Mouse (Mus musculus) midbrain, embryonic 12.5 days (tissue): ENCODE measurements around the gene Selenok. TPM values are rescaled to one million over a fixed set of nuclear protein-coding genes. Genes with fewer than 3 reads are reported as not detected.

Source experiments
- ATAC-seq: fragments of 200-750 bp; cut with Nextera tagmentation; 2 replicates; pipeline ENCODE4 v1.8.0; 2017; ENCODE audit warnings: low read depth, moderate TSS enrichment, moderate library complexity; ENCODE audit not compliant: low FRiP score
- H3K27ac ChIP-seq: fragments of 300-500 bp; sonication (generic); replicated peaks from 2 replicates; pipeline ENCODE4 v1.5.1; 2016; ENCODE audit warnings: mild to moderate bottlenecking
- H3K27me3 ChIP-seq: fragments of 300-500 bp; sonication (generic); 2 replicates; pipeline ENCODE4 v1.6.1; 2016; ENCODE audit warnings: mild to moderate bottlenecking
- H3K36me3 ChIP-seq: fragments of 300-500 bp; sonication (generic); 2 replicates; pipeline ENCODE4 v1.6.1; 2016
- H3K4me1 ChIP-seq: fragments of 300-500 bp; sonication (generic); 2 replicates; pipeline ENCODE4 v1.6.1; 2016
- H3K4me2 ChIP-seq: fragments of 300-500 bp; sonication (generic); replicated peaks from 2 replicates; pipeline ENCODE4 v1.6.1; 2016; ENCODE audit warnings: mild to moderate bottlenecking, moderate library complexity
- H3K4me3 ChIP-seq: fragments of 300-500 bp; sonication (generic); 2 replicates; pipeline ENCODE4 v1.5.1; 2016; ENCODE audit warnings: mild to moderate bottlenecking
- H3K9ac ChIP-seq: fragments of 300-500 bp; sonication (generic); replicated peaks from 2 replicates; pipeline ENCODE4 v1.6.1; 2016; ENCODE audit warnings: mild to moderate bottlenecking, moderate library complexity
- H3K9me3 ChIP-seq: fragments of 300-500 bp; sonication (generic); 2 replicates; pipeline ENCODE4 v1.6.1; 2016; ENCODE audit warnings: mild to moderate bottlenecking
- WGBS: fragments of 180-500 bp; shearing (Covaris S2); methylation state at CpG from one replicate; pipeline ENCODE4 v1.1.7; 2016; 5-methylcytosine and 5-hydroxymethylcytosine counted together
- polyA plus RNA-seq: library from polyadenylated mRNA; unstranded; fragments of >200 nt; fragmentation: Nextera tagmentation; extraction: Ambion mirVana; gene quantifications from 2 replicates; pipeline ENCODE4 v1.2.1, GENCODE M21; 2016

Selenok gene
- polyA plus RNA-seq, 1 experiment from 2014 or later, result 379 TPM

DNA sequence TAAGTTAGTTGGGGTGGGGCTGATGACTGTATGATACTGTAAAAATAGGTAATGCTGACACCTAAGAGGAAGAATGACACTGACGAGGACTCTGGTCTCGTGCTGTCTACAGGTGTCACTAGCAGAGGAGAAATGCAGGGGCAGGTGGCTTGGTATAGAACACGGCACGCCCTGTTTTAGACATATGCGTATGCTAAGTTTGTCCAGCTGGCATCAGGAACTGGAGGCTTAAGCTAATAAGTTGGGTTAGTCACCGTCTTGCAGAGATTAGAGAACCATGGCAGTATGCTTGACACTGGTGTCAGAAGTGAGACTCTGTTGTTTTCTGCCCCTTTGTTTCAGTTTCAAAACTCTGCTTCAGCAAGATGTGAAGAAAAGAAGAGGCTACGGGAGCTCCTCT is 3.3 kb downstream of the Selenok start:
- no peaks in the 10 kb centered on the region for H3K9me3 ChIP-seq
- H3K27me3 ChIP-seq, result no peaks in the 10 kb centered on the region
- no peak overlapping the region for H3K27ac ChIP-seq
- WGBS, result 94% methylated on average over 7 of the region's 7 CpGs
- no peak overlapping the region for H3K4me2 ChIP-seq
- no peak for ATAC-seq
- H3K4me3 ChIP-seq, result no peak overlapping the region
- peaks cover 41% of the 10 kb centered on the region for H3K36me3 ChIP-seq
- no peak overlapping the region for H3K9ac ChIP-seq
- H3K4me1 ChIP-seq, result peaks cover 20% of the 10 kb centered on the region

DNA sequence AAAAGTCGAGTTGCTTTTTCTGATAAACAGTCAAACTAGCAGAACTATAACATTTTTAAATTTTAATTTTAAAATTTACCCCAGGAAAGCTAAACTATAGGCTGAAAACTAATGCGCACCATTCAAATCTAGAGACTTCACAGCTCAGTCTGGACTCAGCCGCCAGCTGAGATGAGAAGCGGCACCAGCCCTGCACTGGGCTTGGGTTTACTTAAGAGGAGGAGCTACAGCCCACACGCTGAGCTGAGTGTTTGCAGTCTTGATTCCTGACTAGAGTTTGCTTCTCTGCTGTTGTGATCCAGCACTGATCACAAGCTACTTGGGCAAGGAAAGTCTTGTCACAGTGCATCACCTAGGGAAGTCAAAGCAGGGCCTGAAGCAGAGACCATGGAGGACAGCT is 3.9 kb downstream of the Selenok start:
- Histone ChIP-seq H3K27me3 (no peaks in the 10 kb centered on the region), H3K4me1 (peaks cover 20% of the 10 kb centered on the region), H3K9me3 (no peaks in the 10 kb centered on the region), H3K4me3 (no peak overlapping the region), H3K36me3 (peaks cover 41% of the 10 kb centered on the region), H3K9ac (no peak overlapping the region), H3K4me2 (no peak overlapping the region), H3K27ac (no peak overlapping the region)
- WGBS, result 91% methylated on average over 5 of the region's 5 CpGs
- no peak for ATAC-seq

DNA sequence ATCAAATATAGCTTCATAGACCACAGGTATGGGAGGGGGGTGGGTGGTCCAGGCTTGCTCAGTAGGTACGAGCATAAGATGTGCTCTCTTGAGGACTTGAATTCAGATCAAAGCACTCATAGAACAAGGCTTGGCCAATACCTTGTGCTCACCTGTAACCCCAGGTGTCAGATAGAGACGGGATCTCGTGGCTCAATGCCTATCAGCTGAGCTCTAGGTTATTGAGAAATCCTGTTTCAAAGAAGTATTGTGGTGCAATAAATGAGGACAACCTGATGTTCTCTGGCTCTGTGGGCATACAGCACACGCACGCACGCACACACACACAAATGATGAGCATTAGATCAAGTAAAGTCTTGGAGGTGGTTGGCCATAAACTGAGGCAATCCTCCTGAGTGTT is 8.8 kb downstream of the Selenok start:
- no peak overlapping the region for H3K27ac ChIP-seq
- H3K9ac ChIP-seq, result no peak overlapping the region
- H3K4me2 ChIP-seq, result no peak overlapping the region
- peaks cover 11% of the 10 kb centered on the region for H3K4me1 ChIP-seq
- peaks cover 2% of the 10 kb centered on the region; the same call in 1 of the 2 replicates for H3K9me3 ChIP-seq
- H3K4me3 ChIP-seq, result no peak overlapping the region
- H3K27me3 ChIP-seq, result no peaks in the 10 kb centered on the region
- no peak for ATAC-seq
- 97% methylated on average over 6 of the region's 6 CpGs for WGBS
- H3K36me3 ChIP-seq, result peaks cover 52% of the 10 kb centered on the region

DNA sequence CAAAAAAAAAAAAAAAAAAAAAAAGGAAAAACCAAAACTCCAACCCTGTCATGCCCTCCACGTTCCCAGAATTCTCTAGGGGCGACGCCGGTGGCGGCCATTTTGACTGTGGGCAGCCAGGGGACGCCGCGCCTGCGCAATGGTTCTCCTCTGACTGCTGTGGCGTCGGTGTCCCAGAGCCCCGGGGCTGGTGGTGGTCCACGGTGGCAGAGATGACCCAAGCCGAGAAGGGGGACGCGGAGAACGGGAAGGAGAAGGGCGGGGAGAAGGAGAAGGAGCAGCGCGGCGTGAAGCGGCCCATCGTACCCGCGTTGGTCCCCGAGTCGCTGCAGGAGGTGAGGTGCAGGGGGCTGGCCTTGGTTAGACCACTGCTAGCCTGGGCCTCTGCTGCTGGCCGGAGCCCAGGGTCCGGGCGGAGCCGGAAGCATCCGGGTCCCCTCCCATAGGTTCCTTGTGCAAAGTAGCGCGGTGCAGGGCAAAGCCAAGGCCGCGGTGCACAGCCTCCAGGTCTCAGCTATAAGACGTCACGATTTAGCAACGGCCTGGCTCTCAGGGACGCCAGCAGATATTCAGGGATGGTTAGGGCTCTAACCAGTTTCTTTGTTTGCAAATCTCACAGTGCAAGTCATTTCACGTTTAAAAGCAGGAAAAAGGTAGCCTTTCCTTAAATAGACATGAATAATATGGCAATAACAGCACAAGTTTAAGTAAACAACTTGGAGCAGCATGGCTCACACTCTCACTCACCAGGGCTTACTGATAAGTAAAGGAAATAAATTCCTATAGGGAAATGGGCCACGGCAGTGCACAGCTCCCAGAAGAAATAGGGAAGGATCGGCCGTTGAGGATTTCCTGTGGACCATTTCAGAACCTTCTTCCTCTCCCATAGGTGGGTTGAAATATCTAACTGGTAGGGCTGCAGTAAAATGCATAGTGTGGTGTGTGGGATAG is 10.4 kb downstream of the Selenok start, which contains the start of gene Actr8:
TSS of gene Actr8 (plus strand) at position 84 of the 951 bp plus-strand sequence.
- peak; percentile 97 for ATAC-seq
- Histone ChIP-seq H3K4me1 (peaks cover 11% of the 10 kb centered on the region), H3K4me2 (peak within 1 kb of the TSS; percentile 81), H3K4me3 (peak within 1 kb of the TSS; percentile 81), H3K27ac (peak within 1 kb of the TSS; percentile 91), H3K36me3 (peaks cover 52% of the 10 kb centered on the region), H3K27me3 (no peaks in the 10 kb centered on the region), H3K9me3 (peaks cover 2% of the 10 kb centered on the region; the same call in 1 of the 2 replicates), H3K9ac (peak within 1 kb of the TSS; percentile 90)
- 3% methylated on average over 44 of the region's 44 CpGs for WGBS

DNA sequence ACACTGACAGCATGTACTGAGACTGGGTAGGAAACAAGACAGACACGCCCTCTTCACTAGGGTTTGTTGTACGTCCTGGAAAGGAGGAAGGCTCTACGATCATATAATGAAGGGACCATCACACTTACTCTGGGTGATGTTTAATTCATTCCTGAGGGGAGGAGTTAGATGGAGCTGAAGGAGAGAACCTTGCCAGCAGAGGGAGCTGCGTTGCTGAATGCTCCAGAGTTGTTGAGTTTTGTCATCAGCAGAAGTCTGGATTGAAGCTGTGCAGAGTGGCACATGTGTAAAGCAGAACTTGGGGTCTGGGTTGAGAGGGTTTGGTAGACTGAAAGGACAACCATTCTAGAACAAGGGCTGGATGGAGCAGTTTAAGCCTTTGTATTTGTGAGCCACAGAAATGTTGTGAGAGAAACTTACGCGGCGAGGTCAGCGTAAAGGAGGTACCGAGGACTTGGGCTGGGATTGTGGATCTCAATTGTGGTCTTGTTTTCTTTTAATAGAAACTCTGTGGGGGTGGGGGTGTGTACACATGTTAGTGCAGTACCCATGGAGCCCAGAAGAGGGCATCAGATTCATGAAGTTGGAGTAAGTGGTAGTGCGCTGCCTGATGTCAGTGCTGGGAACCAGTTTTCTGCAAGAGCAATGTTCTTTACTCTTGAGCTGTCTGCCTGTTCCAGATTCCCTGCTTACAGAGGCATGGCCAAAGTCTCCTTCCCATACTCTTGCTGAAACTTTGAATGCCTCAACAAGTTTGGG is 12.5 kb downstream of the Selenok start:
- Histone ChIP-seq H3K27me3 (no peaks in the 10 kb centered on the region), H3K9me3 (peaks cover 2% of the 10 kb centered on the region; the same call in 1 of the 2 replicates), H3K4me2 (no peak overlapping the region), H3K36me3 (peaks cover 56% of the 10 kb centered on the region), H3K4me1 (peaks cover 11% of the 10 kb centered on the region), H3K27ac (no peak overlapping the region), H3K4me3 (no peak overlapping the region), H3K9ac (no peak overlapping the region)
- ATAC-seq, result no peak
- 96% methylated on average over 10 of the region's 10 CpGs for WGBS

DNA sequence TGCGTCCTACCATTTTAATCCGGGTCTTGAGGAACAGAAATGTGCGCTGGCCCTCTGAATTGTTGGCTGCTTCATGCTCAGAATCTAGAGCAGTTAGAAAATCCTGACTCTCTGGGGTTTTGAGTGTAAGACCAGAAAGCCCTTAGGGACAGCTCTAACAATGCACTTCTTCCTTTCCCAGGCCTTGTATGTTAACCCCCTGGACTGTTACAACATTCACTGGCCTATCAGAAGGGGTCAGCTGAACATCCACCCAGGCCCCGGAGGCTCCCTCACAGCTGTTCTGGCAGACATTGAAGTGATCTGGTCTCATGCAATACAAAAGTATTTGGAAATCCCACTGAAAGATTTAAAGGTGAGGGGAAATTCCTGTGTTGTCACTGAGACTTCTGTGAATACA is 18.0 kb downstream of the Selenok start:
- H3K36me3 ChIP-seq, result peaks cover 100% of the 10 kb centered on the region
- no peak for ATAC-seq
- H3K9me3 ChIP-seq, result no peaks in the 10 kb centered on the region
- H3K4me2 ChIP-seq, result no peak overlapping the region
- no peaks in the 10 kb centered on the region for H3K27me3 ChIP-seq
- H3K9ac ChIP-seq, result no peak overlapping the region
- WGBS, result 92% methylated on average over 4 of the region's 4 CpGs
- H3K4me3 ChIP-seq, result no peak overlapping the region
- H3K27ac ChIP-seq, result no peak overlapping the region
- no peaks in the 10 kb centered on the region for H3K4me1 ChIP-seq

DNA sequence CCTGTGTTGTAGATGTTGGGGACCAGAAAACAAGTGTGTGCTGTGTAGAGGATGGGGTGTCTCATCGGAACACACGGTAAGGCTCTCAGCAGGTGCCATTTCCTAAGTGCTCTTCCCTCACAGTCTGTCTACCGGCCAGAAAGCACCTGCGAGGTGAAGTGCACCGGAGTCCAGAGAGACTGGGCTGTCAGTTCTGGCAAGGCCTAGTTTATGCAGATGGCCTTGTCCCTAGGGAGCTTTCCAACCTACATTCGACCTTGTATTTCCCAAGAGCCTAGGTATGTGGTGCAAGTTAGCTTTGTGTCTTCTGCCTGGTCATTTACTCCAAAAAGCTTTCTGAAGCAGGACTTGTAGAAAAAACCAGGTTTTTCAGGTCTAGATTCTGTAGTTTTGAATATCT is 19.2 kb downstream of the Selenok start:
- 96% methylated on average over 6 of the region's 6 CpGs for WGBS

DNA sequence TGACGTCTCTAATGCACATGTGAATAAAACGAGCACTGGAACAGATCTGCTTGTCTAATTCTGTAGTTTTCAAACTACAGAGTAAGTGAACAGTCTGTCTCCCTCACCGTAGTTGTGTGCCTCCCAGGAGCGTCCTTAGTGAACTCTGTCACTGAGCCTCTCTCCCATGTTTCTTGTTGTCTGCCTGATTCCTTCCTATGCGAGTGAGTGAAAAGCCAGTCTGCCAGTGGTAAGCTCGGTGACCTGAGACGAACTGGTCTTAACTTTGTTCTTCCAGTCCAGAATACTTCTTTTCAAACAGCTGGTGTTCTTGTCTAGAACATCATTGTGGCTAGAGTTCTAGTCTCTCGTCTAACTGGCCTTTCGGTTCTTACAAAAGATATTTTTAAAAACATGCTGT is 19.6 kb downstream of the Selenok start:
- ATAC-seq, result no peak
- Histone ChIP-seq H3K27me3 (no peaks in the 10 kb centered on the region), H3K9ac (no peak overlapping the region), H3K36me3 (peaks cover 100% of the 10 kb centered on the region), H3K4me3 (no peak overlapping the region), H3K9me3 (no peaks in the 10 kb centered on the region), H3K4me2 (no peak overlapping the region), H3K27ac (no peak overlapping the region), H3K4me1 (no peaks in the 10 kb centered on the region)
- WGBS, result 94% methylated on average over 9 of the region's 9 CpGs

More for the DNA sequence above, 19.2 kb downstream of the Selenok start:
- no peak overlapping the region for H3K9ac ChIP-seq
- no peak overlapping the region for H3K4me3 ChIP-seq
- no peaks in the 10 kb centered on the region for H3K4me1 ChIP-seq
- no peaks in the 10 kb centered on the region for H3K9me3 ChIP-seq
- no peaks in the 10 kb centered on the region for H3K27me3 ChIP-seq
- H3K36me3 ChIP-seq, result peaks cover 100% of the 10 kb centered on the region
- H3K27ac ChIP-seq, result no peak overlapping the region
- no peak for ATAC-seq
- H3K4me2 ChIP-seq, result no peak overlapping the region

DNA sequence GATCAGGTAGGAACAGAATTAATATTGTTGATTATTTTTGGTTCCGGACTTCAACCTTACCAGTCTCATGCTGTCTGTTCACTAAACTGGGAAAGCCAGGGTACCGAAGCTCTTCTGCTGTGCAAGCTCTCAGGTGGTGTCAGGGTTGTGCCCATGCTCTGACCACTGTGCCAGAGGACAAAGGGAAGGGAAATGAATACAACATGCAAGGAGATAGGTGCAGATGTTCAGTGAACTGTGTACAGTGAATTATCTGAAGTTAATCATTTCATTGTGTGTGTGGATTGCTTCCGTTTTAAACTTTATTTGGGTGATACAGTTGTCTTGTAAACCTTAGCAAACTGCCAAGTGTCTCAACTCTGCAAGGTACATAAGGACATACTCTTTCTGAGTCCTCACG is 20.2 kb downstream of the Selenok start:
- Histone ChIP-seq H3K9me3 (no peaks in the 10 kb centered on the region), H3K27me3 (no peaks in the 10 kb centered on the region), H3K4me2 (no peak overlapping the region), H3K27ac (no peak overlapping the region), H3K4me1 (no peaks in the 10 kb centered on the region), H3K9ac (no peak overlapping the region), H3K4me3 (no peak overlapping the region), H3K36me3 (peaks cover 100% of the 10 kb centered on the region)
- no peak for ATAC-seq
- WGBS, result 96% methylated on average over 4 of the region's 4 CpGs

DNA sequence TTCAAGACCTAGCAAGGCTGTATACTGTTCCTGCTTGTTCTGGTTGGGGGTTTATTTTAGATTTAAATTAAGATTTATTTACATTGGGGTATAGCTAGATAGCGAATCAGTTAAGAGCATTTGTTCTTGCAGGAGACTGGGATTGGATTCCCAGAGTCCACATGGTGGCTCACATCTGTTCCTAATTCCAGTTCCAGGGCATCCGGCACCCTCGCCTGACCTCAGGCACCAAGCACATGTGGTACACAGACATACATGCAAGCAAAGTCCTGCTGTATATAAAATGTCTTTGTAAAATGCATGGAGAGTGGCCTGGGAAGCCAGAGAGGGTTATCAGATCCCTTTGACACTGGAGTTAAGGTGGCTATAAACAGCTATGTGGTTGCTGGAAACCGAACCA is 26.9 kb downstream of the Selenok start:
- WGBS, result 89% methylated on average over 4 of the region's 4 CpGs

DNA sequence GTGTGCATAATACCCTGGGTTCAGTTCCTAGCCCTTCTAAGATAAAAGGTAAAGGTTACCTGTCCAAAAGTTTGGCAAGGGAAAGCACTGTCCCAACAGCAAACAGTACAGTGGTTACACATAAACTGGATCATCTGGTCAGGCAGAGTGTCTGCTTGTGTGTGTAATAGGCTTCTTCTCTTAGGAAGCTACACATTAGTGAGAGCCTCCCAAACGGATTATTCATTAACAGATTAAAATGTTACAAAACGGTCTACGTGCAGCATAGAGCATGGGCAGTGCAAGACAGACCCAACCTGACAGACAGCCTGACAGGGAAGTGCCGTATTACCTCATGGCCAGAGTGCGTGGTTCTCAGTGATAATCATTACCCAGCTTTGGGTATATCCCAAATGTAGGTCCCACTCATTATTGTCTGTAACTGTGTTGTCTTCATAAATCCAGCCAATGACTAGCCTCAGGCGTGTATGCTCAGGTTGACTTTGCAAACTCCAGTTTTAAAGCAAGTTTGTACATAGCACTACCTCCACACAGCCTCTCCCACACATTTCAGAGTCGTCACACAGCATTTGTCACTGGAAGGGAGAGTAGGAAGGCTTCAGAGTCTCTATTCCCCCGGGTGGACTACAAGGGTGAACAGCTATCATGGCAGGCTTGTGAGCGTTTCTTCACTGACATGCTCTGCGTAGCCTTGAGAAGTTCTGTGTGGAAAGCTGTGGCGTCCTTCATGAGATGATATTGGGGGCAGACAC is 28.1 kb downstream of the Selenok start:
- WGBS, result 92% methylated on average over 11 of the region's 11 CpGs
- no peak for ATAC-seq
- no peak overlapping the region for H3K27ac ChIP-seq
- H3K4me1 ChIP-seq, result no peaks in the 10 kb centered on the region
- H3K4me3 ChIP-seq, result no peak overlapping the region
- no peak overlapping the region for H3K9ac ChIP-seq
- H3K27me3 ChIP-seq, result no peaks in the 10 kb centered on the region
- H3K4me2 ChIP-seq, result no peak overlapping the region
- H3K36me3 ChIP-seq, result peaks cover 73% of the 10 kb centered on the region
- no peaks in the 10 kb centered on the region for H3K9me3 ChIP-seq

More for the DNA sequence above, 26.9 kb downstream of the Selenok start:
- Histone ChIP-seq H3K4me2 (no peak overlapping the region), H3K27me3 (no peaks in the 10 kb centered on the region), H3K9ac (no peak overlapping the region), H3K36me3 (peaks cover 85% of the 10 kb centered on the region), H3K4me1 (no peaks in the 10 kb centered on the region), H3K27ac (no peak overlapping the region), H3K9me3 (no peaks in the 10 kb centered on the region), H3K4me3 (no peak overlapping the region)
- no peak for ATAC-seq
